Mouse (Mus musculus) midbrain, postnatal 0 days (tissue): ENCODE measurements around the gene Syna. TPM values are rescaled to one million over a fixed set of nuclear protein-coding genes. Genes with fewer than 3 reads are reported as not detected.

Source experiments
- ATAC-seq: fragments of 200-750 bp; cut with Nextera tagmentation; 2 replicates; pipeline ENCODE4 v1.8.0; 2017; ENCODE audit warnings: moderate number of reproducible peaks, mild to moderate bottlenecking, moderate TSS enrichment, moderate library complexity; ENCODE audit not compliant: low FRiP score
- DNase-seq: peaks from one replicate; pipeline ENCODE4 v3.0.0-alpha.2; 2015; ENCODE audit warnings: low spot score
- H3K27ac ChIP-seq: fragments of 300-500 bp; sonication (generic); 2 replicates; pipeline ENCODE4 v1.5.1; 2014; ENCODE audit warnings: low read depth, mild to moderate bottlenecking, low read length, mixed read lengths
- H3K27me3 ChIP-seq: fragments of 300-500 bp; sonication (generic); 2 replicates; pipeline ENCODE4 v1.6.1; 2014; ENCODE audit warnings: low read length, control low read depth, mixed read lengths; ENCODE audit not compliant: insufficient read depth
- H3K36me3 ChIP-seq: fragments of 300-500 bp; sonication (generic); 2 replicates; pipeline ENCODE4 v1.6.1; 2014; ENCODE audit warnings: low read length, control low read depth, mixed read lengths; ENCODE audit not compliant: insufficient read depth
- H3K4me1 ChIP-seq: fragments of 300-500 bp; sonication (generic); 2 replicates; pipeline ENCODE4 v1.6.1; 2014; ENCODE audit warnings: mild to moderate bottlenecking, control low read depth, antibody characterized with exemption, low read length, mixed read lengths; ENCODE audit not compliant: insufficient read depth
- H3K4me2 ChIP-seq: fragments of 300-500 bp; sonication (generic); 2 replicates; pipeline ENCODE4 v1.6.1; 2014; ENCODE audit warnings: low read depth, mild to moderate bottlenecking, low read length, mixed read lengths; ENCODE audit not compliant: poor library complexity, severe bottlenecking
- H3K4me3 ChIP-seq: fragments of 300-500 bp; sonication (generic); 2 replicates; pipeline ENCODE4 v1.5.1; 2014; ENCODE audit warnings: low read depth, mild to moderate bottlenecking, low read length, moderate library complexity
- H3K9ac ChIP-seq: fragments of 300-500 bp; sonication (generic); replicated peaks from 2 replicates; pipeline ENCODE4 v1.6.1; 2014; ENCODE audit warnings: mild to moderate bottlenecking, low read length, moderate library complexity, mixed read lengths; ENCODE audit not compliant: poor library complexity, severe bottlenecking
- H3K9me3 ChIP-seq: fragments of 300-500 bp; sonication (generic); 2 replicates; pipeline ENCODE4 v1.6.1; 2016; ENCODE audit warnings: low read length, control low read depth
- CTCF ChIP-seq: IDR thresholded peaks from 2 replicates; pipeline ENCODE4 v1.5.1; 2016; ENCODE audit warnings: antibody characterized with exemption, mild to moderate bottlenecking
- WGBS: fragments of 180-500 bp; shearing (Covaris S2); extraction: QIAGEN DNeasy Blood & Tissue Kit; methylation state at CpG from one replicate; pipeline ENCODE4 v1.1.7; 2014; 5-methylcytosine and 5-hydroxymethylcytosine counted together
- polyA plus RNA-seq: library from polyadenylated mRNA; unstranded; fragments of >200 nt; fragmentation: Nextera tagmentation; extraction: Ambion mirVana; gene quantifications from 2 replicates; pipeline ENCODE4 v1.2.1, GENCODE M21; 2015
- total RNA-seq: library from RNA; depleted of rRNA; stranded (reverse); fragments of >200 nt; gene quantifications from 2 replicates; pipeline ENCODE4 v1.2.3, GENCODE M21; 2014

The Syna gene
- total and polyA plus RNA-seq, 2 experiments from 2014 or later = 1.1 TPM; not detected in 1

GRCm38 (mm10) chr5:134571730-134572507 lies 11.9 kb upstream of the Syna start:
- TF ChIP-seq CTCF = no peak
- WGBS = 1% methylated on average over 23 of the region's 23 CpGs
- DNase-seq = peak; percentile 87

GRCm38 (mm10) chr5:134568964-134569491 lies 9.1 kb upstream of the Syna start:
- H3K27me3 ChIP-seq = no peaks in the 10 kb centered on the region
- ATAC-seq (no peak), DNase-seq (no peak)
- WGBS = 58% methylated on average over 8 of the region's 8 CpGs
- H3K4me1 ChIP-seq = 0 out of 2 replicates have a peak, but pooled peaks cover 3% of the 10 kb centered on the region
- no peak overlapping the region for H3K4me3 ChIP-seq
- no peaks in the 10 kb centered on the region for H3K36me3 ChIP-seq
- H3K27ac ChIP-seq = no peak overlapping the region
- no peak overlapping the region for H3K4me2 ChIP-seq
- no peak overlapping the region for H3K9ac ChIP-seq
- H3K9me3 ChIP-seq = no peaks in the 10 kb centered on the region
- no peak for TF ChIP-seq CTCF

More at GRCm38 (mm10) chr5:134571730-134572507, 11.9 kb upstream of the Syna start:
- peak overlapping the region; percentile 47 for H3K9ac ChIP-seq
- H3K27ac ChIP-seq = 0 out of 2 replicates have a peak overlapping the region, but pooled peaks have one; percentile 57
- peak overlapping the region; percentile 48 for H3K4me3 ChIP-seq
- H3K4me2 ChIP-seq = peak overlapping the region; percentile 90
- no peaks in the 10 kb centered on the region for H3K27me3 ChIP-seq
- H3K4me1 ChIP-seq = 0 out of 2 replicates have a peak, but pooled peaks cover 3% of the 10 kb centered on the region
- H3K36me3 ChIP-seq = no peaks in the 10 kb centered on the region
- no peaks in the 10 kb centered on the region for H3K9me3 ChIP-seq
- ATAC-seq = peak; percentile 63

GRCm38 (mm10) chr5:134568030-134568429 lies 8.1 kb upstream of the Syna start:
- no peak overlapping the region for H3K4me2 ChIP-seq
- 61% methylated on average over 3 of the region's 3 CpGs for WGBS
- H3K9ac ChIP-seq = no peak overlapping the region
- no peaks in the 10 kb centered on the region for H3K36me3 ChIP-seq
- H3K4me1 ChIP-seq = 0 out of 2 replicates have a peak, but pooled peaks cover 3% of the 10 kb centered on the region
- no peak for ATAC-seq
- no peak overlapping the region for H3K27ac ChIP-seq
- TF ChIP-seq CTCF = no peak
- H3K4me3 ChIP-seq = no peak overlapping the region
- DNase-seq = no peak
- H3K9me3 ChIP-seq = no peaks in the 10 kb centered on the region
- H3K27me3 ChIP-seq = no peaks in the 10 kb centered on the region

GRCm38 (mm10) chr5:134567445-134567844 lies 7.5 kb upstream of the Syna start:
- ATAC-seq = no peak
- TF ChIP-seq CTCF = no peak
- DNase-seq = no peak
- H3K4me3 ChIP-seq = no peak overlapping the region
- H3K4me1 ChIP-seq = no peaks in the 10 kb centered on the region
- no peaks in the 10 kb centered on the region for H3K27me3 ChIP-seq
- no peak overlapping the region for H3K4me2 ChIP-seq
- no peak overlapping the region for H3K9ac ChIP-seq
- H3K36me3 ChIP-seq = no peaks in the 10 kb centered on the region
- H3K9me3 ChIP-seq = no peaks in the 10 kb centered on the region
- WGBS = 92% methylated on average over 4 of the region's 4 CpGs
- H3K27ac ChIP-seq = no peak overlapping the region

- H3K4me1 ChIP-seq = no peaks in the 10 kb centered on the region
- TF ChIP-seq CTCF = no peak
- no peaks in the 10 kb centered on the region for H3K27me3 ChIP-seq
- no peak overlapping the region for H3K27ac ChIP-seq
- ATAC-seq (no peak), DNase-seq (no peak)
- WGBS = 93% methylated on average over 6 of the region's 6 CpGs
- H3K4me3 ChIP-seq = no peak overlapping the region
- H3K36me3 ChIP-seq = no peaks in the 10 kb centered on the region
- H3K4me2 ChIP-seq = no peak overlapping the region
- H3K9me3 ChIP-seq = no peaks in the 10 kb centered on the region
- no peak overlapping the region for H3K9ac ChIP-seq
Measured at GRCm38 (mm10) chr5:134565696-134566095, 5.7 kb upstream of the Syna start.

- H3K4me3 ChIP-seq = no peak overlapping the region
- H3K9me3 ChIP-seq = no peaks in the 10 kb centered on the region
- WGBS = 100% methylated on average over 2 of the region's 2 CpGs
- ATAC-seq (no peak), DNase-seq (no peak)
- no peak overlapping the region for H3K9ac ChIP-seq
- H3K4me1 ChIP-seq = no peaks in the 10 kb centered on the region
- no peak overlapping the region for H3K4me2 ChIP-seq
- H3K27ac ChIP-seq = no peak overlapping the region
- no peaks in the 10 kb centered on the region for H3K36me3 ChIP-seq
- TF ChIP-seq CTCF = no peak
- H3K27me3 ChIP-seq = no peaks in the 10 kb centered on the region
Measured at GRCm38 (mm10) chr5:134564272-134564671, 4.3 kb upstream of the Syna start.
